Mouse (Mus musculus): ENCODE data around the gene Vash2. TPM values are rescaled to one million over a fixed set of nuclear protein-coding genes. Genes with fewer than 3 reads are reported as not detected.

Gene Vash2
- total RNA-seq (2023) = not detected in 2 replicates

GRCm38 (mm10) chr1:190979100-190979563 is at the start of gene Vash2:
Gene Vash2, minus strand, starts transcription at chr1:190979296.

GRCm38 (mm10) chr1:191026021-191026713 is 47.1 kb upstream of the Vash2 start, which contains the start of gene Flvcr1:
Gene Flvcr1, minus strand, starts transcription at chr1:191026158.

GRCm38 (mm10) chr1:190924812-190925211 is 54.3 kb downstream of the Vash2 start, which contains the start of gene Angel2:
Gene Angel2, plus strand, starts transcription at chr1:190925112.

GRCm38 (mm10) chr1:190911415-190912123 is 67.5 kb downstream of the Vash2 start, which contains the start of gene Rps6kc1:
Gene Rps6kc1, minus strand, starts transcription at chr1:190911770.

Other genes with a start within 250 kb of the Vash2 start
- gene Rps6kc1, start 67.5 kb downstream of the Vash2 start, total RNA-seq (2023) = 40.2 and 58.1 TPM in 2 replicates
- gene Angel2, start 54.2 kb downstream of the Vash2 start, total RNA-seq (2023) = 29.8 and 35.4 TPM in 2 replicates
- 39.1 and 49.3 TPM in 2 replicates for gene Flvcr1, start 46.9 kb upstream of the Vash2 start, total RNA-seq (2023)
- gene Spata45, start 57.3 kb upstream of the Vash2 start, total RNA-seq (2023) = not detected in 2 replicates
- 6.8 and 11.6 TPM in 2 replicates for gene Tatdn3, start 83.6 kb upstream of the Vash2 start, total RNA-seq (2023)
- 9.9 and 15.2 TPM in 2 replicates for gene Nsl1, start 83.7 kb upstream of the Vash2 start, total RNA-seq (2023)
- gene Batf3, start 118.6 kb upstream of the Vash2 start, total RNA-seq (2023) = 1.8 and 2.1 TPM in 2 replicates
- 1.0 and 1.8 TPM in 2 replicates for gene Fam71a, start 185.5 kb upstream of the Vash2 start, total RNA-seq (2023)
- 297 and 422 TPM in 2 replicates for gene Atf3, start 238.7 kb upstream of the Vash2 start, total RNA-seq (2023)